Mouse (Mus musculus): Measurements from ENCODE around the gene Pik3r1. TPM values are rescaled to one million over a fixed set of nuclear protein-coding genes. Genes with fewer than 3 reads are reported as not detected.
A peak's percentile ranks its signal among the peaks of the same experiment; 100 is the strongest.

Pik3r1 gene
- polyA plus RNA-seq, 1 experiment from 2014 or later, result 18.0 TPM

DNA sequence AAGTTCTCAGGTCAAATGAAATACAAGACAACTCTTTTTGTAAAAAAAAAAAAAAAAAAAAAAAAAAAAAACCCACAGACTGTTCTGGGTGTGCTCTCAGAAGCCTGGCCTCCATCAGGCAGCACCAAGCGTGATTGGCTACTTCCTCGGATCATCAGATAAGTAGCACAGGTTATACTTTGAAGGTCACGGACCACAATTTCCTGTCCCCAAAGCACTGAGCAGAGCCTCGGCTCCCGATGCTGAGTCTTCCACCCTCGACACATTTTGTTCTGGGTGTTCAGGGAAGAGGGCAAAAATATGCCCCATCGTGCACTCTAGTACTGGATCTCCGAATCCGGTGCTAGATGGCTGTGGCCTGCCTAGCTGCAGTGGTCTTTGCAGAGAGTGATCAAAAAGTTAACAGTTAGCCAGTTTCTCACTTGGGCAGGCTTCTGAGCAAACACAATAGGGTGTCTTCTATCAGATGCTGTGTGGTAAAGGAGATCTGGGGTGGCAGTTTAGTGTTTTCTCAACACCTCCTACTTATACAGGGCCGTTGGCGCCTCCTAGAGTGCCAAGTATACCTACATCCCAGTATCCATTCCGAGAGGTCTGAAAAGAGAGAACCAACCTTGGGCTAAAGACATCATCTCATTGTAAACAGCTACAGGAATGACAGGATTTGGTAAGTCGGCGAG lies 65.8 kb downstream of the Pik3r1 start:
- ATAC-seq (ENCODE audit: low read depth), result no peak
- no peaks in the 10 kb centered on the region for H3K4me1 ChIP-seq (replicated peaks)
- H3K9me3 ChIP-seq (replicated peaks), result no peaks in the 10 kb centered on the region
- no peak overlapping the region for H3K9ac ChIP-seq
- no peak overlapping the region for H3K27ac ChIP-seq
- no peak overlapping the region for H3K4me3 ChIP-seq (replicated peaks)
- H3K27me3 ChIP-seq, result no peaks in the 10 kb centered on the region
- WGBS (ENCODE audit: insufficient replicate concordance), result 78% methylated on average over 14 of the region's 14 CpGs
- H3K4me2 ChIP-seq, result no peak overlapping the region
- peaks cover 42% of the 10 kb centered on the region for H3K36me3 ChIP-seq
- no peak for DNase-seq

DNA sequence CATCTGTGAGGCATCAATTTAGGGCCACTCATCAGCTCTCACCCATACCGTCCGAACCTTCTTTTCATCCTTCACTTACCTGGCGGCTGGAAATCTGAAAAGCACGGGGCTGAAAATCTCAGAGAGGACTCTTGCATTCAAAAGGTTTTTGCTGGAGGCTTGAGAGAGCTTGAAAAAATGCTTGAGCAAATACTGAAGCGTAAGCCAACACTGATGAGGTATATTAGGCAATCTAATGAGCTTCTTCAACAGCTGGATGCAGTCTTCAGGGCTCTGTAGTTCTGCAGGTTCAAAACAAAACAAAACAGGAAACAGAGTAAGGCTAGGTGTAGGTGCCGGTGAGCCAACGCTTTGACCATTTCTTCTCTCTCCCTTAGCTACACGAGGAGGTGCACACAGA lies 66.4 kb downstream of the Pik3r1 start:
- H3K9ac ChIP-seq, result no peak overlapping the region
- ATAC-seq (ENCODE audit: low read depth), result no peak

DNA sequence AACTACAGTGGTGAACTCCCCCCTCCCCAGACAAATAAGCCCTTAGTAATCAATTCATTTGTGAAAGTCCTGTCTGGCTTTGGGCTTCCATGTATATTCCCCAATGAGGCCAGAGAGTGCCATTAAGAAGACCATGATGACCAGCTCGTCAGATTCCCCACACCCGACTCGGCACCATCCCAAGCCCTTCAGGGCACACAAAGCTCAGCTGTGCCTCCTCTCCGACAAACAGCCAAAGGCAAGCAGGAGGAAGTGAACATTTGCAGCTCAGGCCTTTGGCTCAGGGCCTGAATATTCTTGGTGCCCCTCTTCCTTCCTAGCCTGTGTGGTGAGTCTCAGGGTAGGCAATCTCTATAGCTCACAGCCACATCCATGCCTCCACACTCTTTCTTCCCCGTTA lies 68.3 kb downstream of the Pik3r1 start:
- ATAC-seq (ENCODE audit: low read depth), result no peak

More for the DNA sequence above, 66.4 kb downstream of the Pik3r1 start:
- Histone ChIP-seq H3K4me1 (replicated peaks) (peaks cover 4% of the 10 kb centered on the region; the same call in 1 of the 2 replicates), H3K4me2 (no peak overlapping the region), H3K9me3 (replicated peaks) (no peaks in the 10 kb centered on the region), H3K4me3 (replicated peaks) (no peak overlapping the region), H3K27me3 (no peaks in the 10 kb centered on the region), H3K27ac (no peak overlapping the region), H3K36me3 (peaks cover 38% of the 10 kb centered on the region)
- no peak for DNase-seq
- 80% methylated on average over 8 of the region's 8 CpGs for WGBS (ENCODE audit: insufficient replicate concordance)

DNA sequence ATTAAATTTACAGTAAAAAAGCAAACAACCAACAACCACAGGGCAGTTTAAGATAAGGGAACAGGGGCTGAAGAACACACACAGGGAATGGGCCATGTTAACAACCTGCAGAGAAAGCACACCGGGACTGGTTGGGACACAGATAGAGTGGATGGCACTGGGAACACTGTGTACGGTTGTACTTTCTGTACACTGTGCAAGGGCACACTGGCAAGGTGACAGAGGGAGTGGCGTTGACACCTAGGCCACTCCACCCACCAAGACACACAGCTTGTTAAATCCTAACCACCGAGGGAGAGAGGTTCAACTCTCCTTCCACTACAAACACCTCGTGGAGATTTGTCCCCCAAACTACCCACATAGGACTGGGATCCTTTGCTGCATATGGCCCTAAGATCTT lies 70.1 kb downstream of the Pik3r1 start:
- ATAC-seq (ENCODE audit: low read depth) (no peak), DNase-seq (no peak)
- no peak overlapping the region for H3K4me2 ChIP-seq
- H3K27ac ChIP-seq, result no peak overlapping the region
- H3K4me3 ChIP-seq (replicated peaks), result no peak overlapping the region
- 67% methylated on average over 5 of the region's 5 CpGs for WGBS (ENCODE audit: insufficient replicate concordance)
- H3K36me3 ChIP-seq, result peaks cover 32% of the 10 kb centered on the region
- H3K9me3 ChIP-seq (replicated peaks), result no peaks in the 10 kb centered on the region
- H3K9ac ChIP-seq, result no peak overlapping the region
- H3K4me1 ChIP-seq (replicated peaks), result peaks cover 34% of the 10 kb centered on the region
- no peaks in the 10 kb centered on the region for H3K27me3 ChIP-seq

More for the DNA sequence above, 68.3 kb downstream of the Pik3r1 start:
- no peaks in the 10 kb centered on the region for H3K9me3 ChIP-seq (replicated peaks)
- WGBS (ENCODE audit: insufficient replicate concordance), result 71% methylated on average over 5 of the region's 5 CpGs
- no peak overlapping the region for H3K27ac ChIP-seq
- H3K9ac ChIP-seq, result no peak overlapping the region
- H3K4me3 ChIP-seq (replicated peaks), result no peak overlapping the region
- H3K4me2 ChIP-seq, result no peak overlapping the region
- no peaks in the 10 kb centered on the region for H3K27me3 ChIP-seq
- no peak for DNase-seq
- H3K36me3 ChIP-seq, result peaks cover 32% of the 10 kb centered on the region
- H3K4me1 ChIP-seq (replicated peaks), result peaks cover 20% of the 10 kb centered on the region

DNA sequence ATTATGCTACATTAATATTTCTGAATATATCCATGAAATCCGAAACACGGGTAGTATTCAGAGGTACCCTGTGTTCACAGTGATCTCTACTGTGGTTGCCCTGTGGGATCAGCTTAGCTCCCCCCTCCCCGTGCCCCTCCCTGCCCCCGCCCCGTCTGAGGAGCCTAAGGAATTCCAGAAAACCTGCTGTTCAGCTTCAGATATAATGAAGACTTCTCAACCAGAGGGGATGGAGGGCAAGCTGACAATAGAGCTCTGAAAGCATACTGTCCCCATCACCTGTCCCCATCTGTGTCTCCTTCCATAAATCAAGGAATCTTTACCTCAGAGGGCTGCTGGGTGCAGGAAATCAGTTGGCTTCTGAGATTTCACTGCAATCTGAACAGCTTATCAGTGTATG lies 70.6 kb downstream of the Pik3r1 start:
- ATAC-seq (ENCODE audit: low read depth) (no peak), DNase-seq (no peak)
- Histone ChIP-seq H3K36me3 (peaks cover 31% of the 10 kb centered on the region), H3K9ac (no peak overlapping the region), H3K27ac (no peak overlapping the region), H3K4me2 (no peak overlapping the region), H3K4me1 (replicated peaks) (peaks cover 39% of the 10 kb centered on the region), H3K4me3 (replicated peaks) (no peak overlapping the region), H3K27me3 (no peaks in the 10 kb centered on the region), H3K9me3 (replicated peaks) (no peaks in the 10 kb centered on the region)
- WGBS (ENCODE audit: insufficient replicate concordance), result 61% methylated on average over 5 of the region's 5 CpGs

DNA sequence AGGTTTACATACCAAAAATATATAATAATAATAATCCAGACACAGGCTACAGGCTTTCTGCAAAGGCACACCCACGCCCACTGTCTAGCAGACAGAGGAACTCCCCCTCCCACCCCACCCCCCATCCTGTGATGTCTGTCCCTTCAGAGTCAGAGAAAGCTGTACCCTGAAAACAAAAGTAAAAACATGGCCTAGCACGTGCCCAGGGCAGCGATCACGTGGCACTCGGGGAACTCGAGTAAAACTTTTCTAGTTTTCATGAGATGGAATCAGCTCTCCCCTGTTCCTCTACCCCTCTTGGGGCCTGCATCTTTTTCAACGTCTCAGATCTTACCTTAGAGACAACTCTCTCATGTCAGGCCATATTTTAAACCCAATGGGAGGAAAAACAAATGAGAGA lies 71.2 kb downstream of the Pik3r1 start:
- no peak for ATAC-seq (ENCODE audit: low read depth)
- no peaks in the 10 kb centered on the region for H3K27me3 ChIP-seq
- H3K4me2 ChIP-seq, result no peak overlapping the region
- peaks cover 44% of the 10 kb centered on the region for H3K4me1 ChIP-seq (replicated peaks)
- H3K4me3 ChIP-seq (replicated peaks), result no peak overlapping the region
- no peaks in the 10 kb centered on the region for H3K9me3 ChIP-seq (replicated peaks)
- H3K27ac ChIP-seq, result no peak overlapping the region
- 63% methylated on average over 7 of the region's 7 CpGs for WGBS (ENCODE audit: insufficient replicate concordance)
- H3K9ac ChIP-seq, result no peak overlapping the region
- DNase-seq, result no peak
- peaks cover 26% of the 10 kb centered on the region for H3K36me3 ChIP-seq

DNA sequence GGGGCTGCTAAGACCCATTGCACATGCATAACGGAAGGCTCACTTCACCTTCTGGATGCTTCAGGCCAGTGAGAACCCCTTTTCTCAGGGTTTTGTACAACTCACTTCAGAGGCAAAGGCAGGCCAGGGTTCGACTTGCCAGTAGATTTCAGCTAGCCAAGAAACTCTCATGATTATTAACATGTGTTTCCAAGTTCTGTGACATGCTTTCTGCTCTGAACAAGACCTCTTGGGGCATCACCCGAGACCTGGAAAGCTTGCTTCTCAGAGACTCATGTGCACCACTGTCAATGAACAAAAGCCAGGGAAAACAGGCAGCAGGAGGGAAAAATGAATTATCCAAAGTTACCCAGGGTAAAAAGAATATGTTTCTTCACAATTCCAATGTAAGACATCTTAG lies 71.7 kb downstream of the Pik3r1 start:
- H3K9ac ChIP-seq, result no peak overlapping the region
- no peak overlapping the region; the same call in 1 of the 2 replicates for H3K27ac ChIP-seq
- no peaks in the 10 kb centered on the region for H3K27me3 ChIP-seq
- no peak overlapping the region for H3K4me2 ChIP-seq
- ATAC-seq (ENCODE audit: low read depth) (no peak), DNase-seq (no peak)
- WGBS (ENCODE audit: insufficient replicate concordance), result 51% methylated on average over 3 of the region's 3 CpGs
- no peak overlapping the region for H3K4me3 ChIP-seq (replicated peaks)
- no peaks in the 10 kb centered on the region for H3K9me3 ChIP-seq (replicated peaks)
- H3K36me3 ChIP-seq, result peaks cover 21% of the 10 kb centered on the region
- peaks cover 47% of the 10 kb centered on the region for H3K4me1 ChIP-seq (replicated peaks)

DNA sequence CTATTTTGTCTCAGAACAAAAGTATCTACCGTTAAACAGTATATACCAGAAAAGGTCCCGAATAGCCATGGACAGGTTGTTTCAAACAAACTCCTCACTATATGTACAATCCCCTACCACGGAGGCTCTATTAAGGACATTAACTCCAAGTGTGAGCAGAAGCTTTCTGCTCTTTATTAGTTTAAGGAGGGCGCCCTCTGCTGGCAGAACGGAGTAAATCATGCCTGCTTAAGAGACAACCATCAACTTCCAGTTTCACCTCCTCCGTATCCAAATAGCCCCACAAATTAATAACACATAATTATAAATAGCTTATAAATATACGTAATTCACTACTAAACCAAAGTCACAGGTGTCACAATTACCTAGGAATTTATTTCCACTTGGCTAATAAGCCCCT lies 72.1 kb downstream of the Pik3r1 start:
- 5% methylated on average over 7 of the region's 7 CpGs for WGBS (ENCODE audit: insufficient replicate concordance)
- no peak overlapping the region for H3K4me2 ChIP-seq
- no peaks in the 10 kb centered on the region for H3K9me3 ChIP-seq (replicated peaks)

DNA sequence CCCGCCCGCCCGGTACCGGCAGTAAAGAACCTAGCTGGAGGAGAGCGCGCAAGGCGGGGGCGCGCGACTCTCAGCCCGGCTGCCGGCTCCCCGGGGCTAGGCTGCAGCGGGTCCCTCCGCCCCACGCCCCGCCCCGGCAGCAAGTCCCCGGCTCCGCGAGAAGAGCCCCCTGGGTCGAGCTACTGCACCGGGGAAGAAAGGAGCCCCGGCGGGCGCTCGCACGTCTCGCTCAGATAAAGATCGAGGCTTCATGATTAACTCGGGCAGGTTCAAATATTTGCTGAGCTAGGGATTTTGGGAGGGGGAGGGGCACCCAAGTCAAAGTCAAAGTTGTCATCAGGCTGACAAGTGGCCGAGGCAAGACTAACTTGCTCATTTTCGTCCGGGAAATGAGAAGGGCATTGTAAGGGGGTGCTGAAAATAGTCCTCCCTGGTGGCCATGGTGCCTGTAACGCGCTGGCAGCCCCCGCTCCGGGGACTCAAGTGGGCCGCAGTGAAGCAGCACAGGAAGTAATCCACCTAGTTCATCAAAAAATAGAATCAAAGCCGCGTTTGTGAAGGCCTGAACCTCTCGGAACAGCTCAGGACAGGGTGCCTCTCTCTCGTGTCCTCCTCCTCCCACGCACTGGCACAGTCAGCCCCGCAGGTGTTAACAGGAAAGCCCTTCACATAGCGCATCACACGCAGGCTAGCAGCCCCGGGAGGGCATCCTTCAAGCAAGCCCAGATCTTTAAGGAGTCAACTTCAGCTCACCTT lies 73.3 kb downstream of the Pik3r1 start:
- Histone ChIP-seq H3K4me1 (replicated peaks) (peaks cover 60% of the 10 kb centered on the region), H3K9me3 (replicated peaks) (no peaks in the 10 kb centered on the region), H3K4me3 (replicated peaks) (peak overlapping the region; percentile 79), H3K4me2 (peak overlapping the region; percentile 95), H3K9ac (peak overlapping the region; percentile 89), H3K27me3 (no peaks in the 10 kb centered on the region), H3K27ac (peak overlapping the region; percentile 92), H3K36me3 (peaks cover 12% of the 10 kb centered on the region)
- ATAC-seq (ENCODE audit: low read depth) (peak; percentile 52), DNase-seq (peak; percentile 52)
- 3% methylated on average over 48 of the region's 48 CpGs for WGBS (ENCODE audit: insufficient replicate concordance)

More for the DNA sequence above, 72.1 kb downstream of the Pik3r1 start:
- peaks cover 17% of the 10 kb centered on the region for H3K36me3 ChIP-seq
- H3K27ac ChIP-seq, result peak overlapping the region; percentile 92; the same call in 1 of the 2 replicates
- H3K27me3 ChIP-seq, result no peaks in the 10 kb centered on the region
- ATAC-seq (ENCODE audit: low read depth) (no peak), DNase-seq (peak; percentile 73)
- H3K4me3 ChIP-seq (replicated peaks), result no peak overlapping the region
- no peak overlapping the region for H3K9ac ChIP-seq
- H3K4me1 ChIP-seq (replicated peaks), result peaks cover 52% of the 10 kb centered on the region

DNA sequence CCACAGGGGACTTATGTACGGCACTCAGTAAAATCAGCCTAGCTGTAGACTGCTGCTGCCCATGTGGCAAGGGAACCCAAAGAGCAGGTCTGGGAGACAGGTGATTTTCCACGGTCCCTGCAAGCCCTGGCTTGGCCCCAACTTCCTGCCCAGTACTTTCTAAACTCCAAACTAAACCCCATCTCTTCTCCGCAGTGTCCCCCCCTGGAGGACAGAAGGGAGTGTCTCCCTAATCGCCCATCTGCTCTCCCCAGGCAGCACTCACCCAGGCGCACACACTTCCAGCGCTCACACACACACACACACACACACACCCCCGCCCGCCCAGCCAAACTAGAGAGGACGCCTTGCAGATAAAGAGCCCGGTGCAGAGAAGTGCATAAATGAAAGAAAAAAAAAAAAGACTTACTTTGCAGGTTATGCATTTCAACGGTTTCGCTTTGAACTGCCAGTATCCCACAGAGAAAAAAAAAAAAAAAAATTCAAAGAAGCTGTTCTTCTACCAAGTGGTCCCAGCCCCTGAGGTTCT lies 74.0 kb downstream of the Pik3r1 start:
- peaks cover 60% of the 10 kb centered on the region for H3K4me1 ChIP-seq (replicated peaks)
- ATAC-seq (ENCODE audit: low read depth) (peak; percentile 92), DNase-seq (peak; percentile 86)
- H3K9ac ChIP-seq, result peak overlapping the region; percentile 89
- no peaks in the 10 kb centered on the region for H3K9me3 ChIP-seq (replicated peaks)
- WGBS (ENCODE audit: insufficient replicate concordance), result under 1% methylated on average over 12 of the region's 12 CpGs
- H3K27me3 ChIP-seq, result no peaks in the 10 kb centered on the region
- H3K4me2 ChIP-seq, result peak overlapping the region; percentile 95
- H3K36me3 ChIP-seq, result peaks cover 15% of the 10 kb centered on the region
- peak overlapping the region; percentile 92 for H3K27ac ChIP-seq
- peak overlapping the region; percentile 79 for H3K4me3 ChIP-seq (replicated peaks)

DNA sequence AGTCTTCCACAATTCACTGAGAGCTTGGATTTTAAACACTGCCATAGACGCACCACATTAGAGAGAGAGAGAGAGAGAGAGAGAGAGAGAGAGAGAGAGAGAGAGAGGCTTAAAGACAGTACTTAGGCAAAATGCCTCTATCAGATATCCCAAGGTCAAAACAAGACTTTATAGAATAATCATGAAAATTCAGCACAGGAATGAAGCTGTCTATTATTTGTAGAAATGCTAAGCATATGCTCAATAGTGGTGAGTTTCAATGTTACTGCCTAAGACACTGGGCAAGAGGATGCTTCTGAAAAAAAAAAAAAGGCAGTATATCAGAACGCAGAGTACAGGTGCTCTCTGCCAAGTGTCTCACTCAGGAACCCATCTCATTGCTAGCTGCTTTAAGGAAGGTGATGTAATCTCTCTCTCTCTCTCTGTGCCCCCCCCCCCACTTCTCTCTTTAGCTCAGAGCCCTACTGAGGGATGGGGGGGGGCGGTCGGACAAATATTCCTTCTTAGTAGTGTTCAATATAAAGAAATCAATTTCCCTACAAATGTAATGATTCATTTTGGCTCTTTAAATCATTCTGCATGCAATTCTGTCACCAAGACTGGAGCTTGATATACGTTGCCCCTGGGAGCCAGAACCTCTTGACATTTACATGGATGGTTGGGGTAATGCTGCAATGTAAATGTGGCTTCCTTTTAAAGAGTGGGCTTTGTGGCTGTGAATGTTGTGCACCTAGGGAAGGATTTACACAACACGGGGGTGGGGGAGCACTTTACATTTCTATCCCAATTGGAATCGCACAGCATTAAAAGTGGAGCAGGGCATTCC lies 74.9 kb downstream of the Pik3r1 start:
- no peak for DNase-seq
- peak overlapping the region; percentile 92 for H3K27ac ChIP-seq
- peak overlapping the region; percentile 95 for H3K4me2 ChIP-seq
- H3K9me3 ChIP-seq (replicated peaks), result no peaks in the 10 kb centered on the region
- no peaks in the 10 kb centered on the region for H3K27me3 ChIP-seq
- no peak for ATAC-seq (ENCODE audit: low read depth)
- 54% methylated on average over 7 of the region's 7 CpGs for WGBS (ENCODE audit: insufficient replicate concordance)
- H3K4me3 ChIP-seq (replicated peaks), result peak overlapping the region; percentile 79
- peak overlapping the region; percentile 89 for H3K9ac ChIP-seq
- peaks cover 60% of the 10 kb centered on the region for H3K4me1 ChIP-seq (replicated peaks)
- peaks cover 23% of the 10 kb centered on the region for H3K36me3 ChIP-seq

Data from liver, embryonic 13.5 days (tissue).